Mouse (Mus musculus): ENCODE results near the gene Cygb. TPM values are rescaled to one million over a fixed set of nuclear protein-coding genes. Genes with fewer than 3 reads are reported as not detected.

The Cygb gene
- polyA plus RNA-seq (2012; rRNA removed) = 55.3 and 57.6 TPM in 2 replicates

DNA sequence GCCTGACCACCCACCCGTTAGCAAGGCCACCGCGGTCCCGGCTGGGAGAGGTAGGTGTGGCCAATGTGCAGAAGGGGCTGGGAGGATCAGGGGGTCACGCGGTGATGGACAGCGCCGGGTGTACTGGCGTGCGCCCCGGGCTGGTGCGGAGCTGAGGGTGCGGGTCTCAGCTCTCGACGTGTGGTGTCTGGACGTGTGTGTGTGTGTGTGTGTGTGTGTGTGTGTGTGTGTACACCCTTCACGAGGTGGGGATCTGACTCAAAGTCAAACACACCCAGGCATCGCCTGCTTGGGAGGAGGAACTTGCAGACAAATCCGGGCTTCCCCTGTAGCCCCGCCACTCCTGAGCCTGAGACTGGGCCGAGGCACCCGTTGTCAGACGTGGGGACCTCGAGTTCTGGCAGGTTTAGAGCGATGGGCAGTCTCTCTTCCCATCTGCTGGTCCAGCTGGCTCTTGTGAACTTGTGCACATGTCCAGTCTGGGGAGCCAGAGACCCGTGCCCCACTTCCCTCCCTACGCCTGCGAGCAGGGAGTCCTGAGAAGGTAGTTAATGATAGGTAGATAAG, at the start of gene Cygb:
Gene Cygb (minus strand): TSS at position 59 of the 567 bp plus-strand sequence.
- DNase-seq (ENCODE audit: extremely low spot score in 1 of 2, low spot score in 1 of 2) = no peak

DNA sequence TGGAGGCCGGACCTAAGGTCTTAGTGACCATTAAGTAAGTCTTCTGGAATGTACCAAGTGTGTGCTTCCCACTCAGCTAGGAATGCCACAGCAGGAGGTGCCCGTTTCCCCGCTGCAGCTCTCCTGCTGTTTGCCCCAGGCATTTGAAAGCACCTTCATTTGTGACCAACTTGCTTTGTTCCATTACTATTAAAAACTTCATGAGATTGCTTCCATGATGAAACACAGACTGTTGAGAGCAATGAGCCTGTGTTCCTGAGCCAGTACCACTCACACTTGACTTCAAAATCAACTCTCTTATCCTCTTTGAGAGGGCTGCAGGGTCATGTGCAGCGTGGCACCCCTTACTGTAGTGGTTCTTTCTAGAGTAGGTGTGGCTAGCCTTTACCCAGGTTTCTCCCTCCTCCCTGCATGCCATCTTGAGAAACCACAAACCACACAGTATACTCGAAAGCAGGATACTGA, 47.3 kb upstream of the Cygb start:
- DNase-seq (ENCODE audit: extremely low spot score in 1 of 2, low spot score in 1 of 2) = no peak

DNA sequence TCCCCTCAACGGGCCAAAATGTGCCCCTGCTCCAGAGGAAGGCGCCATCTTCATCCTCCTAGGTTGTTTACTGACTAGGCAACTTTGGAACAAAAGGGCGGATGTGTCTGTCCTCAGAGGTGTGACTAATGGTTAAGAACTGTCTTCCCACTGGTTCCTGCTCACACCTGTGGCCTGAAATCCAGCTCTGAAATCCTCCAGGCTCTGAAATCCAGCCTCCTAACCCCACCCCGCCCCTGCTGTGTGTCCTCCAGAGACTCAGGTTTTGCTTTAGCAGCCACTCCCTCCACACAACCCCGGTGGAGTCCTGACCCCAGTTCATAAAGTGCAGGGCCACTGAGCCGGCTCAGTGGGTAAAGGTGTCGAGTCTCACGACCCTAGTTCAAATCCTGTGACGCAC, 43.4 kb upstream of the Cygb start:
- no peak for DNase-seq (ENCODE audit: extremely low spot score in 1 of 2, low spot score in 1 of 2)

DNA sequence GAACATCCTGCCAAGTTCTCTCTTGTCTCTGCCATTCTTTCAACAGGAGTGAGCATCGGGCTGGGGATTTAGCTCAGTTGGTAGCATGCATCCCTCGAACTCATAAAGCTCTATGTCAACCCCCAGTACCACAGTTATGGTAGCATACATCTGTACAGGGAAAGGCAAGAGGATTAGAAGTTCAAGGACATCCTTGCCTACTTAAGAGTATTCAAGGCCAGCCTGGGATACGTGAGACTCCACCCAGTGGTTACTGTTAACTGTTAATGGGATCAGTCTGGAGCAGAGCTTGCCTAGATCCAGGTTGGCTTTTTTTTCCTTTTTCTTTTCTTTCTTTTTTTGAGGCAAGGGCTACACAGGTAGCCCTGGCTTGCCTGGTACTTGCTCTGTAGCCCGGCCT, 42.3 kb upstream of the Cygb start:
- no peak for DNase-seq (ENCODE audit: extremely low spot score in 1 of 2, low spot score in 1 of 2)

DNA sequence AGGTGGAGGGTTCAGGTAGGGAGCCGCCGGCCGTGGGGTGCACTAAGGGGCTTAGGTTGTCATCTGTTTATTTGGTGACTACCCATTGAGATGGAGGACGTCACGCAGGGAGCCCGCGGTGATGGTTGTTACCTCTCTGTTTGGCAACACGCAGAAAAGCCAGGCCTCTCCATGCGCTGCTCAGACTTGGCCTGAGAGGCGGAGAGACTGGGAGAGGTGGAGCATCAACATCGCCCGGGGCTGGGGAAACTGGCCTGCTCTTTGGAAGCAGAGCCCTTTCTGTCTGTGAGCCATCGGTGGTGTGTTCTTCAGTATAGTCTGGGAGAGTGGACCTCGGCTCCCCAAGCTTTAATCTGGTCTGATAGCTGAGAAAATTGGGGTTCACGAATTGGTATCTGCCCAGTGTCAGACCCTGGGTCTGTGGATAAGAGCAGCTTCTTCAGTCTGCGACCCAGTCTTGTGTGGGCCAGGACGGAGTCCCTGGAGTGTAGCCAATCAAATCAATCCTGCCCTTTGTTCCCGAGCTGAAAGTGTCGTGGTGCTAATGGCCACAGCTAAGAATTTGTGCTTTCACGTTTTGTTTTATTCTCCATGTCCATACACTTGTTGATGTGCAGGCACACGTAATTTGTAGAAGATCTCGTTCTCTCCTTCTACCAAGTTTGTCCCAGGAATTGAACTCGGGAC, 41.2 kb upstream of the Cygb start:
- DNase-seq (ENCODE audit: extremely low spot score in 1 of 2, low spot score in 1 of 2) = no peak

DNA sequence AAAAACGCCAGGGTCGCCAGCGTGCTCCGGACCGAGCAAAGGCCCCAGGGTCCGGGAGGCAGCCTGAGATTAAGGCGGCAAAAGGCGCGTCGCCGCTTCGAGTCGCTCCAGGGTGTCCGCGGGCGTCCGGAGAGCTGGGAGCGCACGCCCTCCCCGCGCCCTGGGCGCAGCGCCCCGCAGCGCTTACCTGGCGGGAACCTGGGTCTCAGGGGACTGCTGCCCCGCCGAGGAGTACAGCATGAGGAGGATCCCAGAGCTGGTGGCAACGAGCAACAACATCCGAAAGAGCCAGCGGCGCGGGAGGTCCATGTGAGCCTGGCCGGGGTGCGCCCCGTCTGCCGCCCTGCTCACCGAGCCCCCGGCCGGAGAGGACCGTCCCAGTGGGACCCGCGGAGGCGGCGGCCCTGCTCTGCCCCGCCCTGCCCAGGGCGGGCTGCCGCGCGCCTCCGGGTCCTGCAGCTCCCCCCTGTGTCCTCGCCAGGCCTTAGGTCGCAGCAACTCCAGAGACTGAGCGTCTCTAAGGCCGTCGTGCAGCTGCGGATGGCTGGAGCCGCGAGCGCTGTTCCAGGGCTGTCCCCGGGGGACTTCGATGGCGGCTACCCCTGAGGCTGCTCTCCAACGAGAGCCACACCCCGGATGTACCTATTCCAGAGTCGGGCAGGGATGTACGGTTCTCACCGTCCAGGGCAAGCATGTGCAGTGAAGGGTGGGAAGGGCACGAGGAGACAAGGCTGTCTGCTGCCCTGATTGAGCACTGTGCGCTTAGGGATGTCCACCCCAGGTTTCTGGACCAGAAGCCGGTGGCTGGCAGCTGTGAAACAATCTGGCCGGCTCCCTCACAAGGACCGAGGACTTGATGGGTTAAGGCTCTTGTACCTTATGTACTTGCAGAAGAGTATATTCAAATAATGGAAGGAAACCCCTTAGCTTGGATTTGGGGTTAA, 40.4 kb upstream of the Cygb start:
- DNase-seq (ENCODE audit: extremely low spot score in 1 of 2, low spot score in 1 of 2) = no peak

DNA sequence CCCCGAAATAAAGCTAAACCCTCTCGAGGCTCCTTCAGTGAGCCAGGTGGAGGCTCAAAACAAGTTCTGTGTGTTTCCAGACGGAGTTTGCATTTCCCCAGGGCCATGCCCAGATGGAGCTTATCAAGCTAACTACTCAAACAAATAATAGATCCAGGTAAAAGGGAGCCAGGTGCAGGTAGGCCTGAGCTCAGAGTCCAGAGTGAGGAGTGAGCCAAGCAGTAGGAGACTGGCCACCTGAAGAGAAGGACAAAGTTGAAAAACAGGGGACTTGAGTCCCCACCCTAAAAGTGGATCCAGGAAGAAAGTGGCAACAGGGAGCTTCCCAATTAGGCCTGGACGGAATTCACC, 39.8 kb upstream of the Cygb start:
- no peak for DNase-seq (ENCODE audit: extremely low spot score in 1 of 2, low spot score in 1 of 2)

DNA sequence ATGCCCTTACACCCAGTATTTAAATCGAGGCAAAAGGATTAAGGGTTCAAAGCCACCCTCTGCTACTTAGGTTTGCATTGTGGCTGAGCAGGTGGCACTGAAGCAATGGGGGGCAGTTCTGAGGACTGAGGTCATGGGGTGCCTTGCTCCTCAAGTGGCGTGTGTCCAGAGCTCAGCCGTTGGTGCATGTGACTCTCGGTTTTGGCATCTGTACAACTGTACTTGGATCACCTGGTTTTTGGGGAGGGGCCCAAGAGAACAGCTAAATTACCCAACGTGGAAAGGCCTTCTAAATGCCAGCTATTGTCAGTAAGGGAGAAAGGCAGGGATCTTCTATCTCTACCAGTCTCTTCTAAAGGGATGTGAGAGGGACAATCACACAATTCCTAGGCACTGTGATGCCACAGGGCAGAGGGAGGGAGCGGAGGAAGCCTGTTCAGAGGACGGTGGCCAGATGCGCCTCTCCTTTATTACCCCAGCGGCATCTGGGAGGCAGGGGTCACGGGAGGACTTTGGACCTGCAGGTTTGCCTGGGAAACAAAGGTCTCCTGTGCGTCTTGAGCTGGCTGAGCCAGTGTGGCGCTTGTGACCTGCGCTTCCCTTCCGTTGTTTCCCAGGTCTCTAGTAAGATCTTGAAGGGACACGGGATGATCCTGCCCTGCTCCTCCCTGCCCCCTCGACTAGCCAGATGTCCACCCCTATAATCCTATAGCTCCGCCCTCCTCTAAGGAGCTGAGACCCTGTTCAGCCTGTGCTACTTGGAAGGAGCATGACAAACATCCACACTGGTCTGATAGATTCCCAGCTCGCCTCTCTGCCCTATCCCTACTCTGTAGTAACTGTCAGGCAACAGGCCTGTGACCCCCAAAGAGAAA, 36.8 kb upstream of the Cygb start:
- DNase-seq (ENCODE audit: extremely low spot score in 1 of 2, low spot score in 1 of 2) = no peak

DNA sequence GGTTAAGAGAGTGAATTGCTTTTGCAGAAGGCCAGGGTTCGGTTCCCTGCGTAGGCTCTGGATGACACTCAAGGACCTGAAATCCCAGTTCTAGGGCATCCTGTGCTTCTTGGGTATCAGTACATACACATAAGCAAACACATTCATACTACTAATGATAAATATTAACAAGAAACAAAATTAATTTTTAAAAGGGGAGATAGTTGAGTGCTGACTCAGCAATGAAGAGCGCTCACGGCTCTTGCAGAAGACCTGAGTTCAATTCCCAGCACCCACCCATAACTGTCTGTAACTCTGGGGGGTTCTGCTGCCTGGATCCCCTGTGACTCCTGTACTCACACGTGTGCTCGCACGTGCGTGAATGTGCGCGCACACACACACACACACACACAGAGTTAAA, 35.5 kb upstream of the Cygb start:
- no peak for DNase-seq (ENCODE audit: extremely low spot score in 1 of 2, low spot score in 1 of 2)

DNA sequence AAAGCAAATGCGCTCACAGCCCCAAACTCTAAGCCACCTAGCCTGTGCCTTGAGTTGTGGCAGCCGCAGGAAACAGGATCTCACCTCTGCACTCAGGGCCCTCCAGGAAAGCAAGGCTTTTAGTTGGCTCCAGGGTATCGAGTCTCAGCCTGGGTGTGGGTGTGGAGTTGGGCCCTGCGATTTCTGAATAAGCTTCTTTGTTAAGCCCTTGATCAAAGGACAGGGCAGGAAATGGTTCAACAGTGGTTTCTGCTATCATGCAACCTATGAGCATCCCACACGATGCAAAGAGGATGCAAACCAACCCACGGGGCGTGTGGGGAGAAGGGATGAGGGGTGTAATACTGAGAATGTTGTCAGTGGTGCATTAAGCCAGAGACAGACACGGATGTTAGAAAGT, 33.8 kb upstream of the Cygb start:
- no peak for DNase-seq (ENCODE audit: extremely low spot score in 1 of 2, low spot score in 1 of 2)

DNA sequence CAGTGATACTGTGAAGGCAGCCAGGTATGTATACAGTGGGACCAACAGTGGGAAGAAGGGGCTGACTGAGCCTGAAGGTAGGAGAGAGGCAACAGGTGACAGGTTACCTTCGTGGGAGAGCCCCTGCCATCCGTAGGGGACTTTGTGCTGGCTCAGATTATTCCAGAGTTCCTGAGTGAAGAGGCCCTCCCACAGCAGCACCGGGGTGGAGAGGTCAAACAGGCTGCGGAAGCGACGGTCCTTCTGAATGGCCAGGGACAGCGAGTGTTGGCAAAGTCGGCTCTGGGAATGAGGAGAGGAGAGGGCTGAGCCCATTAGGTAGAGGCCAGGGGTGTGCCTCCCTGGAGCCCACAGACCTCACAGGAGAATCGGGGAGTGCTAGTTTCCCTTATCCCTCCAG, 31.6 kb upstream of the Cygb start:
- no peak for DNase-seq (ENCODE audit: extremely low spot score in 1 of 2, low spot score in 1 of 2)

DNA sequence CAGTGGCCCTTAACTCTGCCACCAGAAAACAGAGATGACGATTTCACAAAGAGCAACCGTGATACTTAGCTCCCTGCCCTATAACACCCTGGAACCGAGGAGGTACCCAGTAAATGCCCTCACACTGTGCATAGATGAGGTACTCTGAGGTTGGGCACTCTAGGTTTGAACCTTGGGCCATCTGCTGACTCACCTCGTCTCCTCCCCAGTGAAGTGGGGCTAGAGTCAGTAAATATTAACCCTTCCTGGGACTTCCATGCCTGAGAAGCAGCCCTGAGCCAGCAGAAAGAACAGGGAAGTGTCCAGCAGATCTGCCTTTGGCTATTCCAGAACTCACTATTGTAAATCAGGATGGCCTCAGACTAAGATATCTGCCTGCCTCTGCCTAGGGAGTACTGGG, 29.7 kb upstream of the Cygb start:
- no peak for DNase-seq (ENCODE audit: extremely low spot score in 1 of 2, low spot score in 1 of 2)

DNA sequence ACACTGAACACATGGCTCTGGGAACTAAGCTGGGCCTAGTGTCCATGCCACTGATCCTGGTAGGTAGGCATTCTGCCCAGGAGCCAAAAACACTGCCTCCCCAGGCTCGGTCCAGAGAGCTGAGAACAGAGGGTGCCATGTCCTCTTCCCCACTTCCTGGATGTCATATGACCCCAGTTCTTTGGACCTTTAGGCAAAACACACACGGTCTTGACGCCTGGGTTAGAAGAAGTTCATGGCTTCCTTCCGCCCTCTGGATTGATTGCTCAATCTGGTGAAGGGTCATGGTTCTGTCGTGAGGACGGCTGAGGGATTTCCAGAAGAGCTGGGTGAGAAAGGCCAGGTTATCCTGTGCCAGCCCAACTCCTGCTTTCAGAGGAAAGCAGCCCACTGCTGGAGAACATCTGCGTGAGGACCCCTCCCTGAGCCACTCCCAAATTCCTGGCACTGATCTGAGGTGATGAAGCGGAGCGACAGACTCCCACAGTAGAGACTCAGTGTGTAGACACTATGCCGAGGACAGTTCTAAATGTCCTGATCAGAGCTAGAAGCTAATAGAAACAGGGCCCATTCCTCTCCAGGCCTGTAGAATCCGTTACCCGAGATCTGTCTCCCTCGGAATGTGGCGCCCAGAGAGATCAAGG, 28.5 kb upstream of the Cygb start:
- no peak for DNase-seq (ENCODE audit: extremely low spot score in 1 of 2, low spot score in 1 of 2)

DNA sequence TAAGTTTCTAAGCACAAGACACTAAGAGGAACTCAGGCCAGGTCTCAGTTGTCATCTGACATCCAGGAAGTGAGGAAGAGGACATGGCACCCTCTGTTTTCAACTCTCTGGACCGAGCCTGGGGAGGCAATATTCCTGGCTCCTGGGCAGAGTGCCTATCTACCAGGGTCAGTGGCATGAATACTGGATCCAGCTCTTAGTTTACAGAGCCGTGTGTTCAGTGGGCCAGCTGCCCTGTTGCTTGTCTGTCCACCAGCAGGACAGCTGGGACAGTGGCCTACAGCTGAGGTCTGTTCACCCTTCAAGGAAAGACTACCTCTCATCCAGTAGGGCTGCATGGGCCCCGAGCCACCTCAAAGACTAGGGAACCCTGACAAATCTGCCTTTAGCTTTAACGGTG, 27.0 kb upstream of the Cygb start:
- DNase-seq (ENCODE audit: extremely low spot score in 1 of 2, low spot score in 1 of 2) = no peak

DNA sequence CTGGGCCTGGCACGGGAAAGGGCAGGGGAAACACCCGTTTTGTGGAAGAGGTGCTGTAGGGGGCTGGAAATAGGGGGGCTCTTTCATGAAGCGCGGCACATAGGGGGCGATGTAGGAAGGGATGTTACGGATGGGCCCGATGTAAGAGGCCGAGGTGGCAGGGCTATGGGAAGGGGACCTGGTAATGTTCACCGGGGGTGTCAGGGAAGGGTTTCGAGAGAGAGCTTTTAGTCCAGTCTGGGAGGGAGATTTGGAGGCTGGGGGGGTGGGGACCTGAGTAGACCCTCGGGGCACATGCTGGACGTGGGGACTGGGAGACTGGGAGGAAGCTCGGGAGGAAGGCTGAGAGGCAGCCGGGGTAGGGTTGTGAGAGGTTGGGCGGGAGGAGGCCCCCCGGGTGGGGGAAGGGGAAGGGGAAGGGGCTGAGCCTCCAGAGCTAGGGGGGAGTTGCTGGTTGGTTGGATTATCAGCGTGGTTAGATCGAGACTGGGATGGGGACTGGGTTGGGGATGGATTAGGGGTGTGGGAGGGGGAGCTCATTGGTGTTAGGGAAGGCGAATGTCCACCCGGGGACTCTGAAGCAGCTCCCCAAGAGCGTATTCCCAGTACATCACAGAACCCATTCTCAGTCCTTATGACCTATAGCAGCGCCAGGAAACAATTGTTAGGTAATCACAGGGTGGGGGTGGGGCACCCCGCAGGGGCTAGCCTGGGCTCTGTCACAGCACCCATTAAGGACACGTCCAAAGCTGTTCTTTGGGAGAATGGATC, 26.4 kb upstream of the Cygb start:
- DNase-seq (ENCODE audit: extremely low spot score in 1 of 2, low spot score in 1 of 2) = no peak

DNA sequence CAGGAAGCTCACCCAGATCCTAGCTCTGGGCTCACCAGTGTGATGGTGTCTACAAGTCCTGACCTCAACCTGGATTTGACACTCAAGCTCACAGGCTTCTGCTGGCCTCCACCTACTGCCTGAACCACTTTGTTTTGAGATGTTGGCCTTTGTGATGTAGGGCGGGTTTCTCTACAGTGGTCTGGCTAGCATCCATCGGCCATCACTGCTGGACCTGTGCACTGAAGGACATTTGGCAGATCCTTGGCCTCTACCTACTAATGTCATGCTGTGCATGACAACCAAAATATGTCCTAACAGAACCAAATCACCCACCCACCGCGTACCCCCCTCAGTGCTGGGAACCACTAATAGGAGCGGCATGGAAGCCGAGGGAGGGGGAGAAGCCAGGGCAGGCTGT, 25.0 kb upstream of the Cygb start:
- no peak for DNase-seq (ENCODE audit: extremely low spot score in 1 of 2, low spot score in 1 of 2)

DNA sequence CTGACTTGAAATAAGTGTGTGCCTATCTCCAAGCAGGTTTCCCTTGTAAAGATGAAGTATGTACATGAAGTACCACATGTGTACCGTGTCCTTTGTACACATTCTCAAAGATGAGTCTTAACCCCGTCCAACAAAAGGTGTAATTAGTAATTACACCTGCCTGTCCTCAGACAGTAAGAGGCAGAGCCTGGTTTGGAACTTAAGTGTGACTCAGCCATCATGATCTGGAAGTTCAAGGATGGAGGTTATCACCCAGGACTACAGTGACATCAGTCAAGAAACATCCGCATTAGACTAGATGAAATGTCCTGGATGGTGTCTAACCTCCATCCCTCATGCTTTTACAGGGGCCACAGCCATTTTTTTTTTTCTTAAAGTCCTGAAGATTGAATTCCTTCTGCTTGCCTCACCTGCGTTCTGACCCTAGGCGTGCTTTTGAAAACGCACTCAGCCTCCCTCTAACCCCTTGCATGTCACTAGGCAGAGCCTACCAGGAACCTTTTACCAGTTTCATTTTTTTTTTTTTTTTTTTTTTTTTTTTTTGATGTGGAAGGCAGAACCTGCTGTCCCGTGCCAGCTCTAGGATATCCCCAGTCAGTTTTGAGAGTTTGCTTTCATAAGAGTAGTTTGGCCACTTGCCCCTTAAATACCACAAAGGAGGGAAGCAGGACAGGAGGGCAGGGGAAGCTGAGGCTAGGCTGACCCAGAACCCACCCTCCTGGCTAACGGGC, 23.8 kb upstream of the Cygb start:
- no peak for DNase-seq (ENCODE audit: extremely low spot score in 1 of 2, low spot score in 1 of 2)

DNA sequence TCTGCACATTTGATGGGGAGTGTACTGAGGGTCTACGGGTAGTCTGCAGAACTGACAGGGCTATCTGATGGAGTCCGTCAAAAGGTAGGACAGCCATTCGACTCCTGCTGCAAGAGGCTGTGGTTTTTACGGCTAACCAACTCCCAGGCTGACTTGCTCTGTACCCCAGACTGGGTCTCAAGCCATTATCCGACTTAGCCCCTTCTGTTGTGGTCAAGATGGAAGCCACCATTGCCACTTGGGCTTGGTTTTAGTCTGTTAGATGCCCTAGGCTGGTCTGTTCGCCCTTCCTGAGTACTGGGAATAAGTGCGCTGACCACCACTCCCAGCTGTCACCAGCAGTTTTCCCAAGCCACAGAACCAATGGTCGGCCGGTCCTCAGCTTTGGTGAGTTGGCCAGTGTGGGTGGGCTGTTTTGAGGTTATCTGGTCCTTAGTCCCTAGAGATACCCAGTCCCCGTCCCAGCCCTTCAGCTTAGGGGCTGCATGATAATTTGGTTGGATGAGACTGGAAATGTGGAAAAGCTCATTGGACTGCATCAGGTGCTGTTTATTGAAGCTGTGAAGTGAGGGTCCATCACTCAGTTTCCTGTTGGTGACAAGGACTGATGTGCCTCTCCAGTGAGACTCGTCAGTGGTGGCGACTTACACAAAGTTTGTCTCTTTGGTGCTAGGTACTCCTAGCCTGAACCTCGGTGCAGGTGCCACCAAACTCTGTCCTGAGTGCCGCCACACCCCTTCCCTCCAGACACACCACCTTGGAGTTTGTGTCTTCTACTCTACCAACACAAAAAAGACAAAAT, 22.3 kb upstream of the Cygb start:
- no peak for DNase-seq (ENCODE audit: extremely low spot score in 1 of 2, low spot score in 1 of 2)

Measured in frontal cortex, adult 2 months (tissue).